Mouse (Mus musculus) lung, postnatal 0 days (tissue): Measurements from ENCODE around the gene Lztr1.

Source experiments
- CTCF ChIP-seq: IDR thresholded peaks from 2 replicates; pipeline ENCODE4 v1.5.1; 2016; ENCODE audit warnings: antibody characterized with exemption, mild to moderate bottlenecking
- EP300 ChIP-seq: IDR thresholded peaks from 2 replicates; pipeline ENCODE4 v1.6.1; 2016; ENCODE audit warnings: antibody characterized with exemption, mild to moderate bottlenecking, control low read depth

DNA sequence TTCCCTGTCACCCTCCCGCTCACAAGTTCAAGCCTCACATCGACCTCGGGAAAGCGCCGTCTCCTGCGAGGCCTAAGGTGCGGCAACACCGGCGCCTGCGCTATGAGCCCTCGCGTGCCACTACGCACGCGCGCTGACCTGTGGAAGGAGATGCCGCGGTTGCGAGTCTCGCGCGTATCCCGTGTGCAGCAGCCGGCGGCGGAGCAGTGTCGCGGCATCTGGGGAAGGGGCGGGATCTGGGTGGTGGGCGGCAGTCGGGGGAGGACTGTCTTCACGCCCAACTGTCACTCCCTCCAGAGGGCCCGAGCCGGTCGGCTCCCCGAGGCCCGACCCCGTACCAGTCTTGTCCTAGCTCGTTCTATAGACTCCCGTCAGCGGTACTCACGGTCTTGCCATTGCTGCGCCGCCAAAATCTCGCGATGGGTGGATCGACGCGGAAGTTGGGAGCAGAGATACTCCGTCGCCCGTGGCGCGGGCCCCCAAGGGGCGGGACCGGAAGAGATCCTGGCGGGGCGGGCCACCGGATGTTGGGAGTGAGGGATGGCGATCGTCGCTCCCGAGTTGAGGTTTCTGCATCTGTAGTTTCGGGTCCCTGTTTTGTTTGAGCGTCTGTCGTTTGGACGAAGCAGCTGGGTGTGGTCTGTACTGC lies 22.3 kb downstream of the Lztr1 start, which contains the start of gene Thap7:
- TF ChIP-seq CTCF (0 out of 2 replicates have a peak, but pooled peaks have one; percentile 1), EP300 (peak; percentile 78; the same call in 1 of the 2 replicates)
